Mouse (Mus musculus) forebrain, embryonic 10.5 days (tissue): ENCODE results near the gene Efhd1. TPM values are rescaled to one million over a fixed set of nuclear protein-coding genes. Genes with fewer than 3 reads are reported as not detected.

ENCODE experiments used
- DNase-seq: peaks from one replicate; pipeline ENCODE4 v3.0.0-alpha.2; 2017; ENCODE audit warnings: low spot score; ENCODE audit errors: extremely low spot score
- H3K27ac ChIP-seq: fragments of 300-500 bp; sonication (generic); 2 replicates; pipeline ENCODE4 v1.5.1; 2016; ENCODE audit warnings: mild to moderate bottlenecking
- H3K27me3 ChIP-seq: fragments of 300-500 bp; sonication (generic); 2 replicates; pipeline ENCODE4 v1.6.1; 2016; ENCODE audit warnings: mild to moderate bottlenecking; ENCODE audit not compliant: poor library complexity, severe bottlenecking
- H3K36me3 ChIP-seq: fragments of 300-500 bp; sonication (generic); replicated peaks from 2 replicates; pipeline ENCODE4 v1.6.1; 2016; ENCODE audit warnings: mild to moderate bottlenecking, moderate library complexity
- H3K4me1 ChIP-seq: fragments of 300-500 bp; sonication (generic); 2 replicates; pipeline ENCODE4 v1.6.1; 2016
- H3K4me3 ChIP-seq: fragments of 300-500 bp; sonication (generic); 2 replicates; pipeline ENCODE4 v1.5.1; 2016; ENCODE audit warnings: mild to moderate bottlenecking, moderate library complexity
- H3K9me3 ChIP-seq: fragments of 300-500 bp; sonication (generic); 2 replicates; pipeline ENCODE4 v1.6.1; 2016; ENCODE audit warnings: mild to moderate bottlenecking, moderate library complexity
- WGBS: fragments of 180-500 bp; shearing (Covaris S2); methylation state at CpG from one replicate; pipeline ENCODE4 v1.1.7; 2016; 5-methylcytosine and 5-hydroxymethylcytosine counted together
- polyA plus RNA-seq: library from polyadenylated mRNA; unstranded; fragments of >200 nt; fragmentation: Nextera tagmentation; extraction: Ambion mirVana; gene quantifications from 2 replicates; pipeline ENCODE4 v1.2.1, GENCODE M21; 2016

The Efhd1 gene
- polyA plus RNA-seq, 1 experiment from 2014 or later, result 1.6 TPM

- no peaks in the 10 kb centered on the region for H3K36me3 ChIP-seq
- no peak for DNase-seq
- peaks cover 32% of the 10 kb centered on the region for H3K4me1 ChIP-seq
- 71% methylated on average over 3 of the region's 3 CpGs for WGBS
- no peak overlapping the region for H3K27ac ChIP-seq
- H3K4me3 ChIP-seq, result no peak overlapping the region
- H3K27me3 ChIP-seq, result peaks cover 52% of the 10 kb centered on the region
- no peaks in the 10 kb centered on the region for H3K9me3 ChIP-seq
Observed at GRCm38 (mm10) chr1:87272462-87272861, 8.3 kb downstream of the Efhd1 start.

GRCm38 (mm10) chr1:87273514-87273942 is 9.4 kb downstream of the Efhd1 start:
- peaks cover 42% of the 10 kb centered on the region for H3K27me3 ChIP-seq
- no peak overlapping the region for H3K4me3 ChIP-seq
- no peak overlapping the region for H3K27ac ChIP-seq
- H3K4me1 ChIP-seq, result peaks cover 42% of the 10 kb centered on the region
- no peak for DNase-seq
- 81% methylated on average over 3 of the region's 3 CpGs for WGBS
- no peaks in the 10 kb centered on the region for H3K36me3 ChIP-seq
- no peaks in the 10 kb centered on the region for H3K9me3 ChIP-seq

GRCm38 (mm10) chr1:87274134-87274533 is 10.0 kb downstream of the Efhd1 start:
- WGBS, result 78% methylated on average over 4 of the region's 4 CpGs
- Histone ChIP-seq H3K4me1 (peaks cover 42% of the 10 kb centered on the region), H3K36me3 (no peaks in the 10 kb centered on the region), H3K27ac (no peak overlapping the region), H3K27me3 (peaks cover 36% of the 10 kb centered on the region), H3K4me3 (no peak overlapping the region), H3K9me3 (no peaks in the 10 kb centered on the region)
- no peak for DNase-seq

- Histone ChIP-seq H3K4me1 (peaks cover 37% of the 10 kb centered on the region), H3K9me3 (no peaks in the 10 kb centered on the region), H3K27ac (no peak overlapping the region), H3K36me3 (no peaks in the 10 kb centered on the region), H3K27me3 (peaks cover 25% of the 10 kb centered on the region), H3K4me3 (no peak overlapping the region)
- DNase-seq, result no peak
- 88% methylated on average over 12 of the region's 12 CpGs for WGBS
Observed at GRCm38 (mm10) chr1:87275151-87275550, 11.0 kb downstream of the Efhd1 start.

GRCm38 (mm10) chr1:87276056-87276455 is 11.9 kb downstream of the Efhd1 start:
- DNase-seq, result no peak
- H3K4me1 ChIP-seq, result peaks cover 32% of the 10 kb centered on the region
- no peak overlapping the region for H3K27ac ChIP-seq
- H3K27me3 ChIP-seq, result peaks cover 16% of the 10 kb centered on the region
- no peaks in the 10 kb centered on the region for H3K9me3 ChIP-seq
- H3K36me3 ChIP-seq, result no peaks in the 10 kb centered on the region
- WGBS, result 63% methylated on average over 2 of the region's 2 CpGs
- H3K4me3 ChIP-seq, result no peak overlapping the region

GRCm38 (mm10) chr1:87280281-87280680 is 16.1 kb downstream of the Efhd1 start:
- 86% methylated on average over 5 of the region's 5 CpGs for WGBS

GRCm38 (mm10) chr1:87281599-87282412 is 17.6 kb downstream of the Efhd1 start:
- Histone ChIP-seq H3K27me3 (peaks cover 10% of the 10 kb centered on the region; the same call in 1 of the 2 replicates), H3K36me3 (no peaks in the 10 kb centered on the region), H3K9me3 (no peaks in the 10 kb centered on the region), H3K4me3 (peak overlapping the region; percentile 27), H3K27ac (0 out of 2 replicates have a peak overlapping the region, but pooled peaks have one; percentile 49), H3K4me1 (peaks cover 47% of the 10 kb centered on the region)
- WGBS, result 13% methylated on average over 20 of the region's 20 CpGs
- DNase-seq, result peak; percentile 21

More at GRCm38 (mm10) chr1:87280281-87280680, 16.1 kb downstream of the Efhd1 start:
- Histone ChIP-seq H3K36me3 (no peaks in the 10 kb centered on the region), H3K27me3 (peaks cover 10% of the 10 kb centered on the region; the same call in 1 of the 2 replicates), H3K9me3 (no peaks in the 10 kb centered on the region), H3K4me3 (no peak overlapping the region), H3K27ac (no peak overlapping the region), H3K4me1 (peaks cover 46% of the 10 kb centered on the region)
- no peak for DNase-seq

- peaks cover 47% of the 10 kb centered on the region for H3K4me1 ChIP-seq
- 72% methylated on average over 6 of the region's 6 CpGs for WGBS
- H3K27me3 ChIP-seq, result peaks cover 10% of the 10 kb centered on the region; the same call in 1 of the 2 replicates
- H3K27ac ChIP-seq, result 0 out of 2 replicates have a peak overlapping the region, but pooled peaks have one; percentile 49
- no peak overlapping the region for H3K4me3 ChIP-seq
- H3K9me3 ChIP-seq, result no peaks in the 10 kb centered on the region
- DNase-seq, result no peak
- H3K36me3 ChIP-seq, result no peaks in the 10 kb centered on the region
Observed at GRCm38 (mm10) chr1:87282413-87282788, 18.2 kb downstream of the Efhd1 start.

- Histone ChIP-seq H3K4me3 (no peak overlapping the region), H3K36me3 (no peaks in the 10 kb centered on the region), H3K27me3 (peaks cover 10% of the 10 kb centered on the region; the same call in 1 of the 2 replicates), H3K9me3 (no peaks in the 10 kb centered on the region), H3K27ac (0 out of 2 replicates have a peak overlapping the region, but pooled peaks have one; percentile 40), H3K4me1 (peaks cover 37% of the 10 kb centered on the region)
- WGBS, result 78% methylated on average over 10 of the region's 10 CpGs
- no peak for DNase-seq
Observed at GRCm38 (mm10) chr1:87283410-87283960, 19.3 kb downstream of the Efhd1 start.

- WGBS, result 70% methylated on average over 2 of the region's 2 CpGs
- H3K4me3 ChIP-seq, result no peak overlapping the region
- no peaks in the 10 kb centered on the region for H3K36me3 ChIP-seq
- peaks cover 10% of the 10 kb centered on the region; the same call in 1 of the 2 replicates for H3K27me3 ChIP-seq
- peaks cover 23% of the 10 kb centered on the region for H3K4me1 ChIP-seq
- no peak for DNase-seq
- H3K9me3 ChIP-seq, result no peaks in the 10 kb centered on the region
- no peak overlapping the region for H3K27ac ChIP-seq
Observed at GRCm38 (mm10) chr1:87287105-87287504, 22.9 kb downstream of the Efhd1 start.

GRCm38 (mm10) chr1:87291416-87291815 is 27.3 kb downstream of the Efhd1 start:
- Histone ChIP-seq H3K27me3 (no peaks in the 10 kb centered on the region), H3K4me1 (peaks cover 10% of the 10 kb centered on the region), H3K27ac (no peak overlapping the region), H3K9me3 (no peaks in the 10 kb centered on the region), H3K36me3 (no peaks in the 10 kb centered on the region), H3K4me3 (no peak overlapping the region)
- no peak for DNase-seq
- 76% methylated on average over 8 of the region's 8 CpGs for WGBS

- Histone ChIP-seq H3K9me3 (no peaks in the 10 kb centered on the region), H3K27me3 (no peaks in the 10 kb centered on the region), H3K4me3 (no peak overlapping the region), H3K4me1 (peaks cover 4% of the 10 kb centered on the region; the same call in 1 of the 2 replicates), H3K36me3 (no peaks in the 10 kb centered on the region), H3K27ac (no peak overlapping the region)
- no peak for DNase-seq
- WGBS, result 61% methylated on average over 15 of the region's 15 CpGs
Observed at GRCm38 (mm10) chr1:87292420-87293190, 28.4 kb downstream of the Efhd1 start.
